Mouse (Mus musculus) embryo, embryonic 10 days (tissue): ENCODE measurements around the gene Kcnv2.

Experiments
- DNase-seq: peaks from one replicate; pipeline ENCODE4 v3.0.0-alpha.2; 2015; ENCODE audit warnings: low spot score

Kcnv2 gene

GRCm38 (mm10) chr19:27364521-27364931 is 42.1 kb downstream of the Kcnv2 start:
- DNase-seq = peak; percentile 73

DNA sequence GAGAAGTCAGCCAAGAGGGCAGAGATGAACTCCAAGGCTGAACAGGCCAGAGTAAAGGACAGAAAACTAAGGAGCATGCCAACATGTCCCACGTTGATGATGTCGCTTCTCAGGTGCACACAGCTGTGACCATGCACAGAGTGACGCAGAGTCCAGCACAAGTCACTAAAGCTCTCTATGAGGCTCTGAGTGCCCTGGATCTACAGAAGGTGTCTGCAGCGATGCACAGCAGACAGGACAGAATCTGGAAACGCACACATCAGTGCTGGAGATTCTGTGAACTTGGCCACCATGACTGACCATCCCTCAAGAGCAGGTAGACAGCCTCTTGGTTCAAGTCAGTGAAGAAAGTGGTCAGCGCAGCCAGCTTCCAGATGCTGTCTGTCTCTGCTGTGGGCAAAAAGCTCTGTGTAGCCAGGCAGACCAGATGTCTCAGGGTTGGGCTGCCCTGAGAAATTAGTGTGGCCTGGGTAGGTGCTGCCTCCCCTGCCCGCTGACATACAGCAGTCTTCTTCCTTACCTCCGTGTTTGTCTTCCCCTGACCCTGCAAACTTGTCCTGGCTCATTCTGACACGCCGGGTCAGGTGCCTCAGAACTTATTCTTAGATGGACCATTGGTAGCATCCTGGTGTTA is 43.8 kb downstream of the Kcnv2 start:
- no peak for DNase-seq

DNA sequence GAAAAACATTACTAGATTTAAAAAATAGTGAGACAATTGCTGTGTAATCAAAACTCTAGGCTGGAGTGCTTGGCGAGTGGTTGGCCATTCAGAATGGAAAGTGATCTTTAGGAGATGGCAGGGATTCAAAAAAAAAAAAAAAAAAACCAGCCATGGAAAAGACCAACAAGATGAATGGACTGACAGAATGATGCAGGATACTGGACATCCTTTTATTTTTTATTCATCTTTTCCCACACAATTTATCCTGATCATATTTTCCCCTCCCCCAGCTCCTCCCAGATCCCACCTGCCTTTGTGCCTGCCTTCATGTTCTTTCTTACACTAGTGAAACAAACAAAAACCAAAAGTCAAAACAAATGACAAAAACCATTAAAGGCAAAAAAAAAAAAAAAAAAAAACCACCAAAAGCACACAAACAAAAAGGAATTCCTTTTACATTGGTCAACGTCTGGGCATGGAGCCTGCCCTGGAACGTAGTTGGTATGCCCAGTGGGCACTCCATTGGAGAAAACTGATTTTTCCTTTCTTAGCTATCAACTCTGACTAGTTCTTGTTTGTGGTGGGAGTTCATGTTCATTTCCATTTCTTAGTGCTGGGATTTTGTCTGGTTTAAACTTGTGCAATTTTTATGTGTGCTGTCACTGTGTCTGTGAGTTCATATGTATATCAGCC is 47.2 kb downstream of the Kcnv2 start:
- DNase-seq = no peak

GRCm38 (mm10) chr19:27370174-27370573 is 47.8 kb downstream of the Kcnv2 start:
- DNase-seq = no peak

GRCm38 (mm10) chr19:27370784-27371183 is 48.4 kb downstream of the Kcnv2 start:
- no peak for DNase-seq

GRCm38 (mm10) chr19:27379712-27380401 is 57.5 kb downstream of the Kcnv2 start:
- DNase-seq = no peak

- no peak for DNase-seq
These were observed 59.7 kb downstream of the Kcnv2 start for GRCm38 (mm10) chr19:27382131-27382530.

DNA sequence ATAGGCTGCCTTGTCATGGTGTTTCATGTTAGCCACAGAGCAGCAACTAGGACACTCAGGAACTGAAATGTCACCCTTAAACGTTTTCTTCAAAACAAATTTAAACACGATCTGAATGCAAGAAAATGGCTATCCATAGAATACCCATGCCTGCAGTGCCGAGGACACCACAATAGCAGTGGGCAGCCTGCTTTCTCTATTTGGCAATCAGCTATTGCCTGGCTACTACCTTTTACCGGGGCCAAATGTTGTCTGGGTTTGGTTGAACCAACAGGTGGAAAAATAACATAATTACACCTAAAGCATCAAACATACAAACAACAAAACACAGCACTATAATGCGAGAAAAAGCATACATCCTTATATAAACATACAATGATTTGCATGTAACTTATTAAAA is 60.9 kb downstream of the Kcnv2 start:
- no peak for DNase-seq

DNA sequence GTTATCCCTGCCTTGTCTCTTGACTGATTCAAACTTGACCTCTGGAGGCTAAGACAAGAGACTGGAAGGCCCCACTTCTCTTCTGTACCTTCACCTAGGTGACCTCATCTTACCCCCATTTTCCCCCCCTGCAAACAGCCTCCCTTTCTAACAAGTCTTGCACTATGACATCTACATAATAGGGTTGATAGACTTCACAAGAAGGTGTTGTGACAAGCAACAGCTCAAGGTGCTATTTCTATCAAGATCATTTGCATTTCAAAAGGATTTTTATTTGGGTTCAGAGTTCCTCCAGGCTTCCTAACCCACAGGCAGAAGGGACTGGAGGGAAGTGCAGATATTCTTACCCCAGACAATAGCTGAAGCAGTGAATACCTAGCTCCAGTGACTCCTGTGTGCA is 62.9 kb downstream of the Kcnv2 start:
- no peak for DNase-seq
